ENCODE assay signal across 14 mouse cellular contexts in the genomic region with DNA sequence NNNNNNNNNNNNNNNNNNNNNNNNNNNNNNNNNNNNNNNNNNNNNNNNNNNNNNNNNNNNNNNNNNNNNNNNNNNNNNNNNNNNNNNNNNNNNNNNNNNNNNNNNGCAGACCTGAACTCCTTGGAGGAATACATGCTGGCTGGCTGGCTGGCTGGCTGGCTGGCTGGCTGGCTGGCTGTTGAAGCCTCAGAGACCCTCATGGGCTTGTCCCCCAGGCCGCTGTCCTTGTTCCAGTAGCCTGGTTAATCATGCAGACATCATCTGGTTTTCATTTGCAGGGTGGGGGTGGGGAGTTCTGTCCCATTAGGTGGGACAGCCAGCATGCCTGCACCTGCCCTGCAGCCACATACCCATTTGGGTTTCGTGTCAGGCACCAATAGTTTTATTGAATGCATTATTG.
DNase-seq lines count a peak whose midpoint lies in the region; ATAC-seq and TF ChIP-seq lines count a peak whose summit lies in the region.
"Had no signal": no experiment of that assay in that cellular context is flagged by ENCODE, and none has a peak within 500 bp of the region (broad histone marks: within the 10 kb centered on the region; RNA-seq: fewer than 3 reads in every experiment).

No protein-coding gene starts in this region.

- no peaks in the 10 kb centered on the region for H3K36me3 ChIP-seq in hindbrain, embryonic 10.5 days
- no peaks in the 10 kb centered on the region for H3K36me3 ChIP-seq in midbrain, embryonic 11.5 days (ENCODE audit: control insufficient read depth, insufficient read depth, low read length)
- no peaks in the 10 kb centered on the region for H3K36me3 ChIP-seq in intestine, postnatal 0 days (ENCODE audit: control insufficient read depth, insufficient read depth)
- H3K36me3 ChIP-seq: embryonic facial prominence, embryonic 12.5 days; heart, embryonic 12.5 days; limb, embryonic 15.5 days had no signal

- no peak for TF ChIP-seq CTCF in left cerebral cortex, adult 2 months (IDR thresholded peaks at IDR 0.05)
- no peak for TF ChIP-seq CTCF in intestine, postnatal 0 days (IDR thresholded peaks at IDR 0.05; ENCODE audit: low read depth)

- no peak overlapping the region for H3K9ac ChIP-seq in midbrain, embryonic 11.5 days (ENCODE audit: low read length)
- no peak overlapping the region for H3K9ac ChIP-seq in intestine, postnatal 0 days (ENCODE audit: low read depth, low read length)
- H3K9ac ChIP-seq: embryonic facial prominence, embryonic 12.5 days; heart, embryonic 12.5 days; limb, embryonic 15.5 days had no signal

- ATAC-seq in midbrain, embryonic 11.5 days (ENCODE audit: low FRiP score), result peak; percentile 25; the same call in 1 of the 2 replicates
- no peak for ATAC-seq in intestine, postnatal 0 days

- H3K4me3 ChIP-seq in left cerebral cortex, adult 2 months, result no peak overlapping the region
- no peak overlapping the region for H3K4me3 ChIP-seq in hindbrain, embryonic 10.5 days
- H3K4me3 ChIP-seq in midbrain, embryonic 11.5 days (ENCODE audit: low read depth, low read length), result no peak overlapping the region
- H3K4me3 ChIP-seq in intestine, postnatal 0 days (ENCODE audit: low read depth, low read length), result no peak overlapping the region
- H3K4me3 ChIP-seq: embryonic facial prominence, embryonic 12.5 days; heart, embryonic 12.5 days; limb, embryonic 15.5 days; myocyte had no signal

- H3K4me2 ChIP-seq in midbrain, embryonic 11.5 days, result no peak overlapping the region
- no peak overlapping the region for H3K4me2 ChIP-seq in intestine, postnatal 0 days (replicated peaks; ENCODE audit: low read depth)
- H3K4me2 ChIP-seq: embryonic facial prominence, embryonic 12.5 days; heart, embryonic 12.5 days; limb, embryonic 15.5 days had no signal

- H3K27me3 ChIP-seq in hindbrain, embryonic 10.5 days (ENCODE audit: insufficient read depth, poor library complexity, severe bottlenecking), result no peaks in the 10 kb centered on the region
- no peaks in the 10 kb centered on the region for H3K27me3 ChIP-seq in midbrain, embryonic 11.5 days (ENCODE audit: control insufficient read depth, insufficient read depth, low read length)
- no peaks in the 10 kb centered on the region for H3K27me3 ChIP-seq in intestine, postnatal 0 days (replicated peaks; ENCODE audit: control insufficient read depth, insufficient read depth, low read length)
- H3K27me3 ChIP-seq: embryonic facial prominence, embryonic 12.5 days; heart, embryonic 12.5 days; limb, embryonic 15.5 days had no signal

- WGBS in hindbrain, embryonic 10.5 days, result 36% methylated on average over 2 of the region's 2 CpGs
- WGBS in midbrain, embryonic 11.5 days, result 41% methylated on average over 2 of the region's 2 CpGs
- 64% methylated on average over 2 of the region's 2 CpGs for WGBS in intestine, postnatal 0 days

- H3K27ac ChIP-seq in left cerebral cortex, adult 2 months, result peak overlapping the region; percentile 47
- H3K27ac ChIP-seq in hindbrain, embryonic 10.5 days, result peak overlapping the region; percentile 50
- no peak overlapping the region for H3K27ac ChIP-seq in midbrain, embryonic 11.5 days (ENCODE audit: low read depth, low read length)
- H3K27ac ChIP-seq in intestine, postnatal 0 days (ENCODE audit: low read depth, low read length), result no peak overlapping the region
- H3K27ac ChIP-seq: embryonic facial prominence, embryonic 12.5 days; limb, embryonic 15.5 days had no signal

- intact Hi-C loops in left cerebral cortex, adult 2 months (cut with DNase I), result loop anchor here (2.0 kb wide), 1 partner anchor 27 kb away; no protein-coding TSS in a partner anchor
- intact Hi-C loops in left cerebral cortex, postnatal 14 days (cut with DNase I), result no loop called here
- intact Hi-C loops in gastrocnemius, postnatal 36 days (cut with DNase I), result no loop called here

- H3K9me3 ChIP-seq in hindbrain, embryonic 10.5 days, result no peaks in the 10 kb centered on the region
- no peaks in the 10 kb centered on the region for H3K9me3 ChIP-seq in midbrain, embryonic 11.5 days (ENCODE audit: control insufficient read depth, low read length)
- H3K9me3 ChIP-seq in intestine, postnatal 0 days (ENCODE audit: control insufficient read depth), result no peaks in the 10 kb centered on the region
- H3K9me3 ChIP-seq: embryonic facial prominence, embryonic 12.5 days; heart, embryonic 12.5 days; limb, embryonic 15.5 days had no signal

- DNase-seq in left cerebral cortex, adult 2 months (ENCODE audit: extremely low spot score in 1 of 2, low spot score in 2 of 2), result no peak
- DNase-seq in left cerebral cortex, postnatal 14 days (ENCODE audit: low spot score in 2 of 2), result no peak
- DNase-seq in hindbrain, embryonic 10.5 days (ENCODE audit: low spot score), result peak; percentile 19
- DNase-seq in midbrain, embryonic 11.5 days (ENCODE audit: low spot score, missing footprints), result no peak
- no peak for DNase-seq in gastrocnemius, postnatal 36 days
- no peak for DNase-seq in adrenal gland, adult (ENCODE audit: inconsistent age in 2 of 2, low spot score in 1 of 2)
- no peak for DNase-seq in cerebellum, postnatal 4 days (ENCODE audit: low spot score in 2 of 2)
- DNase-seq: lung, postnatal 10 days; right cerebral cortex, postnatal 25 days had no signal

- peaks cover 33% of the 10 kb centered on the region for H3K4me1 ChIP-seq in hindbrain, embryonic 10.5 days (replicated peaks)
- H3K4me1 ChIP-seq in midbrain, embryonic 11.5 days (ENCODE audit: control insufficient read depth, insufficient read depth, low read length), result peaks cover 16% of the 10 kb centered on the region
- H3K4me1 ChIP-seq in intestine, postnatal 0 days (replicated peaks; ENCODE audit: control insufficient read depth, insufficient read depth, low read length), result no peaks in the 10 kb centered on the region
- H3K4me1 ChIP-seq: heart, embryonic 12.5 days; limb, embryonic 15.5 days had no signal

Comparison
In these comparisons a context has a peak if more than half of its experiments do, and no peak if none do; other contexts are left out.
1. H3K27ac ChIP-seq: peak in left cerebral cortex, adult 2 months (single experiment) and hindbrain, embryonic 10.5 days (single experiment); none in midbrain, embryonic 11.5 days (single experiment) and intestine, postnatal 0 days (single experiment).